In genomic region chr4:106951455-106951854, GRCm38 (mm10) we compare ENCODE assay signal across 12 mouse cellular contexts. TPM values are rescaled to one million over a fixed set of nuclear protein-coding genes. Genes with fewer than 3 reads are reported as not detected.
DNase-seq lines count a peak whose midpoint lies in the region; ATAC-seq and TF ChIP-seq lines count a peak whose summit lies in the region.
"Had no signal": no experiment of that assay in that cellular context is flagged by ENCODE, and none has a peak within 500 bp of the region (broad histone marks: within the 10 kb centered on the region; RNA-seq: fewer than 3 reads in every experiment).

No protein-coding gene starts in this region.

- peaks cover 19% of the 10 kb centered on the region; the same call in 1 of the 2 replicates for H3K4me1 ChIP-seq in intestine, postnatal 0 days (replicated peaks; ENCODE audit: control insufficient read depth, insufficient read depth, low read length)
- H3K4me1 ChIP-seq in intestine, embryonic 16.5 days (ENCODE audit: control insufficient read depth, insufficient read depth, low read length) = peaks cover 36% of the 10 kb centered on the region
- H3K4me1 ChIP-seq in liver, postnatal 0 days (ENCODE audit: insufficient read depth) = peaks cover 40% of the 10 kb centered on the region

- H3K4me3 ChIP-seq in intestine, postnatal 0 days (ENCODE audit: low read depth, low read length) = no peak overlapping the region
- no peak overlapping the region for H3K4me3 ChIP-seq in intestine, embryonic 16.5 days (ENCODE audit: low read length)
- H3K4me3 ChIP-seq in liver, postnatal 0 days (ENCODE audit: low read depth, low read length) = no peak overlapping the region
- H3K4me3 ChIP-seq: liver, embryonic 13.5 days; midbrain, embryonic 12.5 days; neural tube, embryonic 12.5 days had no signal

- no peak overlapping the region for H3K4me2 ChIP-seq in intestine, postnatal 0 days (replicated peaks; ENCODE audit: low read depth)
- no peak overlapping the region for H3K4me2 ChIP-seq in intestine, embryonic 16.5 days (ENCODE audit: low read depth, low read length)
- no peak overlapping the region for H3K4me2 ChIP-seq in liver, postnatal 0 days (ENCODE audit: low read depth, low read length)
- H3K4me2 ChIP-seq: liver, embryonic 13.5 days; midbrain, embryonic 12.5 days; neural tube, embryonic 12.5 days had no signal

- peak; percentile 41 for TF ChIP-seq CTCF in intestine, postnatal 0 days (IDR thresholded peaks at IDR 0.05; ENCODE audit: low read depth)
- peak; percentile 57 for TF ChIP-seq CTCF in liver, postnatal 0 days (IDR thresholded peaks at IDR 0.05; ENCODE audit: low read depth)

- H3K9ac ChIP-seq in intestine, postnatal 0 days (ENCODE audit: low read depth, low read length) = no peak overlapping the region
- no peak overlapping the region for H3K9ac ChIP-seq in intestine, embryonic 16.5 days (ENCODE audit: low read depth, low read length)
- H3K9ac ChIP-seq in liver, postnatal 0 days (replicated peaks) = no peak overlapping the region
- H3K9ac ChIP-seq: liver, embryonic 13.5 days; midbrain, embryonic 12.5 days; neural tube, embryonic 12.5 days had no signal

- no peak overlapping the region for H3K27ac ChIP-seq in intestine, postnatal 0 days (ENCODE audit: low read depth, low read length)
- no peak overlapping the region for H3K27ac ChIP-seq in intestine, embryonic 16.5 days (ENCODE audit: low read length)
- no peak overlapping the region for H3K27ac ChIP-seq in liver, postnatal 0 days (ENCODE audit: low read depth)
- H3K27ac ChIP-seq: midbrain, embryonic 12.5 days; neural tube, embryonic 12.5 days had no signal

- TF ChIP-seq EP300 in liver, postnatal 0 days (IDR thresholded peaks at IDR 0.05; ENCODE audit: low read depth) = no peak

- DNase-seq in 416B (ENCODE audit: low read depth) = peak; percentile 67
- DNase-seq in ES-CJ7 (ENCODE audit: low read depth, low spot score) = peak; percentile 23
- peak; percentile 47 for DNase-seq in liver, postnatal 0 days
- no peak for DNase-seq in heart, postnatal 25 days (ENCODE audit: low spot score)
- no peak for DNase-seq in kidney, adult 8-10 months
- no peak for DNase-seq in testis, postnatal 14 days (ENCODE audit: low spot score)
- DNase-seq: kidney, adult 11 months; liver, embryonic 13.5 days had no signal

- H3K9me3 ChIP-seq in intestine, postnatal 0 days (ENCODE audit: control insufficient read depth) = no peaks in the 10 kb centered on the region
- no peaks in the 10 kb centered on the region for H3K9me3 ChIP-seq in intestine, embryonic 16.5 days (ENCODE audit: control insufficient read depth, low read length)
- H3K9me3 ChIP-seq in liver, postnatal 0 days (ENCODE audit: low read length) = no peaks in the 10 kb centered on the region
- H3K9me3 ChIP-seq: liver, embryonic 13.5 days; midbrain, embryonic 12.5 days; neural tube, embryonic 12.5 days had no signal

- no peak for ATAC-seq in intestine, postnatal 0 days
- ATAC-seq in intestine, embryonic 16.5 days = no peak
- no peak for ATAC-seq in liver, postnatal 0 days

- H3K27me3 ChIP-seq in intestine, postnatal 0 days (replicated peaks; ENCODE audit: control insufficient read depth, insufficient read depth, low read length) = no peaks in the 10 kb centered on the region
- H3K27me3 ChIP-seq in intestine, embryonic 16.5 days (replicated peaks; ENCODE audit: control insufficient read depth, insufficient read depth, low read length) = no peaks in the 10 kb centered on the region
- H3K27me3 ChIP-seq in liver, postnatal 0 days (ENCODE audit: insufficient read depth, low read length) = no peaks in the 10 kb centered on the region
- H3K27me3 ChIP-seq: liver, embryonic 13.5 days; midbrain, embryonic 12.5 days; neural tube, embryonic 12.5 days had no signal

- 65% methylated on average over 4 of the region's 4 CpGs for WGBS in intestine, postnatal 0 days
- 49% methylated on average over 4 of the region's 4 CpGs for WGBS in intestine, embryonic 16.5 days
- WGBS in liver, postnatal 0 days (ENCODE audit: insufficient replicate concordance) = 28% methylated on average over 4 of the region's 4 CpGs

- intact Hi-C loops in heart, postnatal 25 days (cut with DNase I) = no loop called here

- H3K36me3 ChIP-seq in intestine, postnatal 0 days (ENCODE audit: control insufficient read depth, insufficient read depth) = peaks cover 6% of the 10 kb centered on the region; the same call in 1 of the 2 replicates
- H3K36me3 ChIP-seq in intestine, embryonic 16.5 days (ENCODE audit: control insufficient read depth, insufficient read depth, low read length) = no peaks in the 10 kb centered on the region
- peaks cover 2% of the 10 kb centered on the region; the same call in 1 of the 2 replicates for H3K36me3 ChIP-seq in liver, postnatal 0 days (replicated peaks; ENCODE audit: insufficient read depth, low read length)

RNA-seq across cellular contexts. Expression of gene Ssbp3, which starts 41.0 kb away (rescaled TPM):
- polyA plus RNA-seq in intestine, postnatal 0 days (2015; fragmentation: Nextera tagmentation; extraction: Ambion mirVana) = 42.8 and 45.2 TPM in 2 replicates
- polyA plus RNA-seq in intestine, embryonic 16.5 days (2015; fragmentation: Nextera tagmentation; extraction: Ambion mirVana) = 38.0 and 53.4 TPM in 2 replicates
- 22.8 and 26.8 TPM in 2 replicates for polyA plus RNA-seq in liver, postnatal 0 days (2015; fragmentation: Nextera tagmentation; extraction: Ambion mirVana)
- 10 to 100 TPM; 41.6 to 45.0 TPM for total RNA-seq in heart, postnatal 25 days (2021)

Comparison
In these comparisons a context has a peak if more than half of its experiments do, and no peak if none do; other contexts are left out.
1. DNase-seq: peak in 416B (single experiment), ES-CJ7 (single experiment) and liver, postnatal 0 days (single experiment); none in heart, postnatal 25 days (single experiment), kidney, adult 8-10 months (0 of 2) and testis, postnatal 14 days (single experiment).